Mouse (Mus musculus) cortical plate, adult 2 months (tissue): ENCODE measurements around the gene Sptbn1.

Source experiments
- CTCF ChIP-seq: fragments of 200-500 bp; IDR thresholded peaks from 2 replicates; pipeline ENCODE4 v1.5.1; 2011; ENCODE audit warnings: mild to moderate bottlenecking, control low read depth, low read length; ENCODE audit not compliant: insufficient read depth; ENCODE audit errors: extremely low read depth
- POLR2A ChIP-seq: fragments of 200-500 bp; IDR thresholded peaks from 2 replicates; pipeline ENCODE4 v1.6.1; 2011; ENCODE audit warnings: mild to moderate bottlenecking, low read length, control low read depth; ENCODE audit not compliant: insufficient read depth; ENCODE audit errors: extremely low read depth

GRCm38 (mm10) chr11:30258739-30259350, 9.1 kb downstream of the Sptbn1 start:
- TF ChIP-seq POLR2A (no peak), CTCF (no peak)
